Mouse (Mus musculus): ENCODE measurements around the gene Thada. TPM values are rescaled to one million over a fixed set of nuclear protein-coding genes. Genes with fewer than 3 reads are reported as not detected.
A peak's percentile ranks its signal among the peaks of the same experiment; 100 is the strongest.

The Thada gene
- polyA plus RNA-seq, 1 experiment, result 9.4 TPM

- Histone ChIP-seq H3K4me1 (ENCODE audit: control insufficient read depth, insufficient read depth, low read length) (peaks cover 25% of the 10 kb centered on the region), H3K27me3 (replicated peaks; ENCODE audit: control insufficient read depth, insufficient read depth, low read length) (no peaks in the 10 kb centered on the region), H3K4me3 (ENCODE audit: insufficient read depth, low read depth, low read length) (no peak overlapping the region), H3K36me3 (ENCODE audit: control insufficient read depth, insufficient read depth, low read length) (no peaks in the 10 kb centered on the region), H3K27ac (ENCODE audit: insufficient read depth, low read depth, low read length) (no peak overlapping the region)
- TF ChIP-seq CTCF (conservative IDR thresholded peaks at IDR 0.05; ENCODE audit: insufficient read depth, insufficient read length, low read depth, low read length) (no peak), POLR2A (IDR thresholded peaks at IDR 0.05; ENCODE audit: low read depth, low read length) (no peak)
- WGBS, result 75% methylated on average over 6 of the region's 6 CpGs
- DNase-seq, result no peak
Measured at GRCm38 (mm10) chr17:84152206-84152975, 313.6 kb downstream of the Thada start.

- H3K27ac ChIP-seq (ENCODE audit: insufficient read depth, low read depth, low read length), result no peak overlapping the region
- no peak overlapping the region for H3K4me3 ChIP-seq (ENCODE audit: insufficient read depth, low read depth, low read length)
- 74% methylated on average over 6 of the region's 6 CpGs for WGBS
- peaks cover 28% of the 10 kb centered on the region for H3K4me1 ChIP-seq (ENCODE audit: control insufficient read depth, insufficient read depth, low read length)
- no peaks in the 10 kb centered on the region for H3K27me3 ChIP-seq (replicated peaks; ENCODE audit: control insufficient read depth, insufficient read depth, low read length)
- no peak for TF ChIP-seq CTCF (conservative IDR thresholded peaks at IDR 0.05; ENCODE audit: insufficient read depth, insufficient read length, low read depth, low read length)
- no peak for TF ChIP-seq POLR2A (IDR thresholded peaks at IDR 0.05; ENCODE audit: low read depth, low read length)
- DNase-seq, result no peak
- H3K36me3 ChIP-seq (ENCODE audit: control insufficient read depth, insufficient read depth, low read length), result no peaks in the 10 kb centered on the region
Measured at GRCm38 (mm10) chr17:84151306-84151705, 314.7 kb downstream of the Thada start.

- no peak for DNase-seq
- WGBS, result 97% methylated on average over 8 of the region's 8 CpGs
Measured at GRCm38 (mm10) chr17:84150291-84150690, 315.7 kb downstream of the Thada start.

GRCm38 (mm10) chr17:84149566-84149965, 316.4 kb downstream of the Thada start:
- no peak for DNase-seq
- Histone ChIP-seq H3K4me1 (ENCODE audit: control insufficient read depth, insufficient read depth, low read length) (peaks cover 30% of the 10 kb centered on the region), H3K4me3 (ENCODE audit: insufficient read depth, low read depth, low read length) (no peak overlapping the region), H3K36me3 (ENCODE audit: control insufficient read depth, insufficient read depth, low read length) (no peaks in the 10 kb centered on the region), H3K27me3 (replicated peaks; ENCODE audit: control insufficient read depth, insufficient read depth, low read length) (no peaks in the 10 kb centered on the region), H3K27ac (ENCODE audit: insufficient read depth, low read depth, low read length) (no peak overlapping the region)
- no peak for TF ChIP-seq CTCF (conservative IDR thresholded peaks at IDR 0.05; ENCODE audit: insufficient read depth, insufficient read length, low read depth, low read length)
- no peak for TF ChIP-seq POLR2A (IDR thresholded peaks at IDR 0.05; ENCODE audit: low read depth, low read length)
- 84% methylated on average over 5 of the region's 5 CpGs for WGBS

More at GRCm38 (mm10) chr17:84150291-84150690, 315.7 kb downstream of the Thada start:
- Histone ChIP-seq H3K27me3 (replicated peaks; ENCODE audit: control insufficient read depth, insufficient read depth, low read length) (no peaks in the 10 kb centered on the region), H3K4me3 (ENCODE audit: insufficient read depth, low read depth, low read length) (no peak overlapping the region), H3K27ac (ENCODE audit: insufficient read depth, low read depth, low read length) (no peak overlapping the region), H3K4me1 (ENCODE audit: control insufficient read depth, insufficient read depth, low read length) (peaks cover 27% of the 10 kb centered on the region), H3K36me3 (ENCODE audit: control insufficient read depth, insufficient read depth, low read length) (no peaks in the 10 kb centered on the region)
- TF ChIP-seq POLR2A (IDR thresholded peaks at IDR 0.05; ENCODE audit: low read depth, low read length) (no peak), CTCF (conservative IDR thresholded peaks at IDR 0.05; ENCODE audit: insufficient read depth, insufficient read length, low read depth, low read length) (no peak)

- TF ChIP-seq CTCF (conservative IDR thresholded peaks at IDR 0.05; ENCODE audit: insufficient read depth, insufficient read length, low read depth, low read length) (no peak), POLR2A (IDR thresholded peaks at IDR 0.05; ENCODE audit: low read depth, low read length) (no peak)
- 47% methylated on average over 11 of the region's 11 CpGs for whole genome bisulfite sequencing
- no peak overlapping the region for H3K4me3 ChIP-seq (ENCODE audit: insufficient read depth, low read depth, low read length)
- peak; percentile 75 for DNase-seq
- peaks cover 30% of the 10 kb centered on the region for H3K4me1 ChIP-seq (ENCODE audit: control insufficient read depth, insufficient read depth, low read length)
- H3K27ac ChIP-seq (ENCODE audit: insufficient read depth, low read depth, low read length), result peak overlapping the region; percentile 29
- no peaks in the 10 kb centered on the region for H3K36me3 ChIP-seq (ENCODE audit: control insufficient read depth, insufficient read depth, low read length)
- H3K27me3 ChIP-seq (replicated peaks; ENCODE audit: control insufficient read depth, insufficient read depth, low read length), result no peaks in the 10 kb centered on the region
Measured at GRCm38 (mm10) chr17:84148499-84149484, 317.2 kb downstream of the Thada start.

- TF ChIP-seq CTCF (conservative IDR thresholded peaks at IDR 0.05; ENCODE audit: insufficient read depth, insufficient read length, low read depth, low read length) (no peak), POLR2A (IDR thresholded peaks at IDR 0.05; ENCODE audit: low read depth, low read length) (no peak)
- H3K4me3 ChIP-seq (ENCODE audit: insufficient read depth, low read depth, low read length), result no peak overlapping the region
- no peaks in the 10 kb centered on the region for H3K27me3 ChIP-seq (replicated peaks; ENCODE audit: control insufficient read depth, insufficient read depth, low read length)
- WGBS, result 78% methylated on average over 11 of the region's 11 CpGs
- peaks cover 43% of the 10 kb centered on the region for H3K4me1 ChIP-seq (ENCODE audit: control insufficient read depth, insufficient read depth, low read length)
- DNase-seq, result no peak
- H3K27ac ChIP-seq (ENCODE audit: insufficient read depth, low read depth, low read length), result no peak overlapping the region
- no peaks in the 10 kb centered on the region for H3K36me3 ChIP-seq (ENCODE audit: control insufficient read depth, insufficient read depth, low read length)
Measured at GRCm38 (mm10) chr17:84147183-84148108, 318.6 kb downstream of the Thada start.
